Mouse (Mus musculus): ENCODE measurements around the gene Tdrd7.

Tdrd7 gene

DNA sequence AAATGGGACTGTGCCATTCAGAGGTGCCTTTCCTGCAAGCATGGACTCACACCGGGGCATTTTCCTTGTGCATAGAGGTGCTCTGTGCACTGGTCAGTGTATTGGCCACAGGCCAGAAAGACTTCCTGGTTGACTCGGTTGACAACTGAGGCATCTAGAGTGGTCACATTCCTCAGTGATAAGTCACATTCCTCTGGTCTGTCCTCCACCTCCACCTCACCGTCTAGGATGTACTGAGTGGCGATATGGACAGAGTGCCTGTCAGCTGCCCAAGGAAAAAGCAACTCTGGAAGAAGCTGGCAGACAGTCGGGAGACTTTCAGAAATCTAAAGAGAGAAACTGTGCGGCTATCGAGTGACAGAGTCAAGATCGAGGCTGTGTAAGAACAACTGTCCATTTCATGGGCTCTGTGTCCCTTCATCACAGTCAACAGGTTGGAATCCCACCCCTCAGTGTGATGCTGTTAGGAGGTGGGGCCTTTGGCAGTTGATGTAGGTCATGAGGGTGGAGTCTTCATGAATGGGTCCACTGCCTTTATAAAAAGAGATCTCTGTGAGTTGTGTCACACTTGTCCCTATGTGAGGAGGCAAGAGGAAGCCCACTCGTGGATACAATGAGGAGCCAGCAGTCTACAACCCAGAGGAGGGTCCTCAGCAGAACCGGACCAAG is at the start of gene Tdrd7:
TSS of gene Tdrd7 (plus strand) at position 564 of the 669 bp plus-strand sequence.
- no peak for ATAC-seq (ENCODE audit: low TSS enrichment)

- ATAC-seq (ENCODE audit: low TSS enrichment), result no peak
These were observed 48.0 kb upstream of the Tdrd7 start for GRCm38 (mm10) chr4:45917091-45917490.

DNA sequence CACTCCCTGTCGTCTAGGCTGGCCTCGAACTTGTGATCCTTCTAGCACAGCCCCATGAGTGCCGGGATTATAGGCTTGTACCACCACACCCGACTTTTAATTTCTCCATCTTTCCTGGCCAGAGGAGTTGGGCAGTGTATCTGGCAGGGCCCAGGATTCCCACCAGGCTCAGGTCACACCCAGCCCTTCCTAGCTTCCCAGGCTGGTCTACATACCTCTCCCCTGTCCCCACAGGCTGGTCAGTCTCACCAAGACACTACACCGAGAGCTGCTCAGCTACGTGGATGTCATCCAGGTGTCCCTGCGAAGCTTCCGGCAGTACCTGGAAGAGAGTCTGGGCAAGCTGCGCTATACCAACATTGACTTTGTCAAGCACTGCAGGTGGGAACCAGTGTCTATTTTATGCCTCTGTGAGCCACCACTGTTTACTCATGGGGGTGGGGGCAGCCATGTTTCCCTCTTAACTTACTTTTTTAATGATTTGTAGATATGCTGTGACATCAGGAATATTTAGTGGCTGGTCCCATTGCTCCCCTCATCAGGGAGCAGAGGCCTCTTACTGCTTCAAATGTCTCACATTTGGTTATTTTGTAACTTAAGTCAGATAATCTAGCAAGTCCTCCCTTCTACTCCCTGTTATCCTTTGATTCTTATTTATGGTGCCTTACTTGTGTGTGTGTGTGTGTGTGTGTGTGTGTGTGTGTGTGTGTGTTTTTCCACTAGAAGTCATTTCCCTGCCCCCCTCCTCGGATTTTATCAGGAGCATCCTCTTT is 43.3 kb upstream of the Tdrd7 start:
- no peak for ATAC-seq (ENCODE audit: low TSS enrichment)

- no peak for ATAC-seq (ENCODE audit: low TSS enrichment)
These were observed 41.1 kb upstream of the Tdrd7 start for GRCm38 (mm10) chr4:45924011-45924410.

DNA sequence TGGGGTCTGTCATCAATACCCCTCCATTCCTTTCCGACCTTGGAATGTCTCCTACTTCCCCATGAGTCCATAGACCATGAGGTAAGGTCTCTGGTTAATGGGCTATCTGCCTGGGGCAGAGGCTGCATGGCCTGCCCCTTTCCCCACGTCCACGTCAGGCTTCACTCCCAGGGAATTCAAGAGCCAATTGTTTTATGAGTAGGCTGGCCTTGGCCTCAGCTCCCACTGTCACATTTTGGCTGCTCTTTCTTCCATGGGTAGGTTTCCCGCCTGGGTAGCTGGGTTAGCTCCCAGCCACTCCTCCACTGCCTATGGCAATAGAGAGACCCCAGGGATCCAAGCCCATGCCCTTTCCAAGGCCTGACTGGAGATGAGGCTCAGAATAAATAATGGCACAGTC is 36.6 kb upstream of the Tdrd7 start:
- no peak for ATAC-seq (ENCODE audit: low TSS enrichment)

DNA sequence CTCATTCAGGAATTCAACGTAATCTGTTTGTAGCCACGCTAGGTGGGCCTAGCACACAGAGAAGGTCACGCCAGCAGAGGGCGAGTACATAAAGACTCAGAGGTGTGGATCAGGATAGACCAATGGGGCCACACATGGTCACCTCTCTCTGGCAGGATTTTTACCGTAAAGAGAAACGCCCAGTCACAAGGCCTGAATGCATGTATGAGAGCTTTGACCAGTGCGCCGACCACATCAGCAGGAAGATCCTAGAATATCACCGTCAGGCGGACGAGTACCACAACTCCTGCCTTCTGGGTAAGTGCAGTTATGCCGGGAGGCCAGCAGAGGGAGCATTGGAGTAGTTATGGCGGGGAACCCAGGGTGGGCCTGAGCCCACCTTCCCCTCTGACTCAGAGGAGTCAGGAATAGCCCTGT is 23.5 kb upstream of the Tdrd7 start:
- 0 out of 2 replicates have a peak, but pooled peaks have one; percentile 27 for ATAC-seq (ENCODE audit: low TSS enrichment)

DNA sequence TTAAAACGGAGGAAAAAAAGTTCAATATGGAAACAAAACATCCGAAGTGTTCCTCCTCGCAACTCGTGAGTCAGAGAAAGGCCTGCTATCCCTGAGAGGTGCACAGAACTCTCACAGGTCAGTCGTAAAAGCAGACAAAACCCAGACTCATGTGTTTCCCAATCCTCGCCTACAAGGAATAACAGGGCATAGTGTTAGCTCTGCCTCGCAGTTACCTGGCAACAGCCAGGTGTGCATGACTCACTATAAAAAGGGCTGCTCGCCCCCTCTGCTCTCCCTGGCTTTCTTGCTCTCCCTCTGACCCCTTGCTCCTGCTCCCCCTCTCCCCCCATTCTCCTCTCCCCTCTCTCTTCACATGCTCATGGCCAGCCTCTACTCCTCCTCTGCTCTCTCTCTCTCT is 17.4 kb upstream of the Tdrd7 start:
- ATAC-seq (ENCODE audit: low TSS enrichment), result no peak

- no peak for ATAC-seq (ENCODE audit: low TSS enrichment)
These were observed 15.9 kb upstream of the Tdrd7 start for GRCm38 (mm10) chr4:45949109-45949848.

GRCm38 (mm10) chr4:45951830-45952229 is 13.3 kb upstream of the Tdrd7 start:
- ATAC-seq (ENCODE audit: low TSS enrichment), result no peak

- no peak for ATAC-seq (ENCODE audit: low TSS enrichment)
These were observed 11.9 kb upstream of the Tdrd7 start for GRCm38 (mm10) chr4:45953025-45953919.

DNA sequence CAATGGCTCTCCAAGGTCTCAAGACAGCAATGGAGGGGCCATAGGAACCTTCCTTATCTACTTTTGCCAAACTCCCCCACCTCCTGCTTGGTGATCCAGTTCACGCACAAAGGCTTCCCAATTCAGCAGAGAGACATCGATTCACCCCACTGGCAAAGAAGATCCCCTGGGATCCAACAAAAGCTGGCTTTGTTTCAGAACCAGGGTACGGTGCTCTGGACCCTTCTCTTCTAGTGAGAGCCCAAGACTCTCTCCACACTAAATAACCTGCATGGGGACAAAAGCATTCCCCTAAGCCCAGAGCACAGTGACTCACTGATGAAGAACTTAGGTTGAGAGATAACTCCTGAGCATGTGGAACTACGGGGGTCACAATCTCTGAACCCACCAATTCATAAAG is 9.9 kb upstream of the Tdrd7 start:
- ATAC-seq (ENCODE audit: low TSS enrichment), result no peak

GRCm38 (mm10) chr4:45956131-45956530 is 9.0 kb upstream of the Tdrd7 start:
- ATAC-seq (ENCODE audit: low TSS enrichment), result no peak

GRCm38 (mm10) chr4:45956706-45957105 is 8.4 kb upstream of the Tdrd7 start:
- ATAC-seq (ENCODE audit: low TSS enrichment), result no peak

GRCm38 (mm10) chr4:45965737-45966447 is 758 bp downstream of the Tdrd7 start:
- no peak for ATAC-seq (ENCODE audit: low TSS enrichment)

GRCm38 (mm10) chr4:45966716-45967115 is 1.6 kb downstream of the Tdrd7 start:
- no peak for ATAC-seq (ENCODE audit: low TSS enrichment)

- no peak for ATAC-seq (ENCODE audit: low TSS enrichment)
These were observed 2.6 kb downstream of the Tdrd7 start for GRCm38 (mm10) chr4:45967479-45968341.

GRCm38 (mm10) chr4:45969051-45969450 is 3.9 kb downstream of the Tdrd7 start:
- ATAC-seq (ENCODE audit: low TSS enrichment), result no peak

GRCm38 (mm10) chr4:45970048-45970560 is 5.0 kb downstream of the Tdrd7 start:
- no peak for ATAC-seq (ENCODE audit: low TSS enrichment)

DNA sequence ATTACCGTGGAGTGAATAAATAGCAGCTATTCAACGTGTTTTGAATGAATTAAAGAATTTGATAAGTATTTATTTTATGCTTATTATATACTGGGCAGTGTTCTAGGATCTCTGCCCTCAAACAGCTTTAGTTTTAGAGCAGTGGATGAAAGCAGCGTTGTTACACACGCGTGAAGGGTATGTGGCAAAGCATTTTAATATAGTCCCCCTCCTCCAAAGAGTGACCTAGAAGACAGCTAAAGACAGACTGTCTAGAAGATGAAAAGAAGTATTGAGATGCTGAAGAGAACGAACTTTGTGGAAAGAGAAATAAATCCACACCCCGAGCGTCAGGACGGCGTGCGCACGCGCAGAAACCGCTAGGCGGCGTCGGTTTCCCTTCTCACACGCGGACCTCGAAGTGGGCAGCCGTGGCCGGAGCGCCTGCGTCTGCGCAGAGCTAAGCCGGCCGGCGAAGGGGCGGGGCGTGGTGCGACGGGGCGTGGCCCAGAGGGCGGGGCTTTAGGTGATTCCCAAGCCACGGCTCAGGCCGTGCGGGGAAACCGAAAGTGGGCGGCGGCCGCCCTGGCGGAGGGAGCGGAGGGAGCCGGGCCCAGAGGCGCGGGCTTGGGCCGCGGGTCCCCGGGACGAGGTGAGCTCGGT is 6.8 kb downstream of the Tdrd7 start:
- peak; percentile 91 for ATAC-seq (ENCODE audit: low TSS enrichment)

Measured in frontal cortex, adult (tissue).